9 mouse cellular contexts compared by ENCODE assay signal in genomic region chr7:28921722-28922465, GRCm38 (mm10). TPM values are rescaled to one million over a fixed set of nuclear protein-coding genes. Genes with fewer than 3 reads are reported as not detected.
DNase-seq lines count a peak whose midpoint lies in the region; ATAC-seq and TF ChIP-seq lines count a peak whose summit lies in the region.
"Had no signal": no experiment of that assay in that cellular context is flagged by ENCODE, and none has a peak within 500 bp of the region (broad histone marks: within the 10 kb centered on the region; RNA-seq: fewer than 3 reads in every experiment).

No protein-coding gene starts in this region.

- H3K4me1 ChIP-seq in heart, postnatal 0 days (ENCODE audit: control insufficient read depth, insufficient read depth) = peaks cover 95% of the 10 kb centered on the region
- H3K4me1 ChIP-seq in neural tube, embryonic 13.5 days (replicated peaks) = peaks cover 99% of the 10 kb centered on the region
- H3K4me1 ChIP-seq in neural tube, embryonic 15.5 days = peaks cover 89% of the 10 kb centered on the region
- H3K4me1 ChIP-seq in intestine, embryonic 14.5 days (replicated peaks; ENCODE audit: control insufficient read depth, insufficient read depth, low read length) = peaks cover 81% of the 10 kb centered on the region

- H3K36me3 ChIP-seq in heart, postnatal 0 days (replicated peaks; ENCODE audit: control insufficient read depth, insufficient read depth, low read length) = peaks cover 21% of the 10 kb centered on the region
- H3K36me3 ChIP-seq in neural tube, embryonic 13.5 days = peaks cover 20% of the 10 kb centered on the region
- peaks cover 17% of the 10 kb centered on the region; the same call in 1 of the 2 replicates for H3K36me3 ChIP-seq in neural tube, embryonic 15.5 days
- H3K36me3 ChIP-seq in intestine, embryonic 14.5 days (ENCODE audit: control insufficient read depth, insufficient read depth, low read length) = peaks cover 28% of the 10 kb centered on the region

- peak overlapping the region; percentile 97 for H3K27ac ChIP-seq in heart, postnatal 0 days (ENCODE audit: low read depth)
- peak overlapping the region; percentile 65 for H3K27ac ChIP-seq in neural tube, embryonic 13.5 days (replicated peaks)
- no peak overlapping the region for H3K27ac ChIP-seq in neural tube, embryonic 15.5 days (replicated peaks)
- H3K27ac ChIP-seq in intestine, embryonic 14.5 days (ENCODE audit: low read depth) = peak overlapping the region; percentile 71; the same call in 1 of the 2 replicates
- H3K27ac ChIP-seq: liver, embryonic 14.5 days had no signal

- ATAC-seq in heart, postnatal 0 days (ENCODE audit: insufficient read depth, low read depth) = no peak
- ATAC-seq in neural tube, embryonic 13.5 days (ENCODE audit: low read depth) = no peak
- ATAC-seq in neural tube, embryonic 15.5 days (ENCODE audit: low FRiP score) = no peak
- no peak for ATAC-seq in intestine, embryonic 14.5 days (replicated peaks; ENCODE audit: low FRiP score, low TSS enrichment, low read depth)

- no peak for TF ChIP-seq CTCF in heart, postnatal 0 days (IDR thresholded peaks at IDR 0.05; ENCODE audit: low read depth)

- no peak overlapping the region for H3K9ac ChIP-seq in heart, postnatal 0 days (replicated peaks; ENCODE audit: low read depth, low read length)
- H3K9ac ChIP-seq in neural tube, embryonic 13.5 days = no peak overlapping the region
- H3K9ac ChIP-seq in neural tube, embryonic 15.5 days (replicated peaks) = no peak overlapping the region
- no peak overlapping the region for H3K9ac ChIP-seq in intestine, embryonic 14.5 days (ENCODE audit: low read length)
- H3K9ac ChIP-seq: liver, embryonic 14.5 days had no signal

- no peak for DNase-seq in heart, postnatal 0 days (ENCODE audit: low spot score)
- no peak for DNase-seq in heart, postnatal 4 days
- DNase-seq in intestine, embryonic 14.5 days (ENCODE audit: low spot score) = no peak
- no peak for DNase-seq in retina, embryonic 14.5 days (ENCODE audit: low spot score)
- DNase-seq in right cerebral cortex, postnatal 10 days (ENCODE audit: low spot score in 2 of 2) = no peak
- DNase-seq: gastrocnemius, postnatal 25 days had no signal

- no peaks in the 10 kb centered on the region for H3K9me3 ChIP-seq in heart, postnatal 0 days (replicated peaks; ENCODE audit: control insufficient read depth, low read length)
- no peaks in the 10 kb centered on the region for H3K9me3 ChIP-seq in neural tube, embryonic 13.5 days
- no peaks in the 10 kb centered on the region for H3K9me3 ChIP-seq in neural tube, embryonic 15.5 days (replicated peaks)
- H3K9me3 ChIP-seq in intestine, embryonic 14.5 days (ENCODE audit: control insufficient read depth, low read length) = no peaks in the 10 kb centered on the region

- H3K4me2 ChIP-seq in heart, postnatal 0 days (ENCODE audit: low read depth, low read length) = no peak overlapping the region
- H3K4me2 ChIP-seq in neural tube, embryonic 13.5 days = no peak overlapping the region
- H3K4me2 ChIP-seq in neural tube, embryonic 15.5 days = no peak overlapping the region
- H3K4me2 ChIP-seq in intestine, embryonic 14.5 days (ENCODE audit: low read length) = no peak overlapping the region

- H3K4me3 ChIP-seq in heart, postnatal 0 days (ENCODE audit: low read depth, low read length) = no peak overlapping the region
- no peak overlapping the region for H3K4me3 ChIP-seq in neural tube, embryonic 13.5 days
- no peak overlapping the region for H3K4me3 ChIP-seq in neural tube, embryonic 15.5 days (replicated peaks)
- no peak overlapping the region for H3K4me3 ChIP-seq in intestine, embryonic 14.5 days (ENCODE audit: low read depth, low read length)

- H3K27me3 ChIP-seq in heart, postnatal 0 days (ENCODE audit: control insufficient read depth, insufficient read depth, low read length) = no peaks in the 10 kb centered on the region
- no peaks in the 10 kb centered on the region for H3K27me3 ChIP-seq in neural tube, embryonic 13.5 days
- no peaks in the 10 kb centered on the region for H3K27me3 ChIP-seq in neural tube, embryonic 15.5 days (replicated peaks)
- H3K27me3 ChIP-seq in intestine, embryonic 14.5 days (replicated peaks; ENCODE audit: control insufficient read depth, insufficient read depth, low read length) = no peaks in the 10 kb centered on the region

- WGBS in heart, postnatal 0 days = 40% methylated on average over 8 of the region's 8 CpGs
- 74% methylated on average over 8 of the region's 8 CpGs for WGBS in neural tube, embryonic 13.5 days
- WGBS in neural tube, embryonic 15.5 days = 74% methylated on average over 8 of the region's 8 CpGs
- WGBS in intestine, embryonic 14.5 days = 85% methylated on average over 8 of the region's 8 CpGs

- TF ChIP-seq EP300 in heart, postnatal 0 days (IDR thresholded peaks at IDR 0.05; ENCODE audit: low read depth) = no peak

RNA-seq across cellular contexts. Expression of gene Actn4, which starts 40.2 kb away (rescaled TPM):
- 120 and 139 TPM in 2 replicates for total RNA-seq in heart, postnatal 0 days (2014; rRNA removed; ENCODE audit: low replicate concordance)
- 135 and 171 TPM in 2 replicates for polyA plus RNA-seq in heart, postnatal 0 days (2015; fragmentation: Nextera tagmentation; extraction: Ambion mirVana)
- total RNA-seq in heart, postnatal 4 days (2021) = 100 to 1,000 TPM; 224 to 231 TPM
- 142 and 147 TPM in 2 replicates for polyA plus RNA-seq in neural tube, embryonic 13.5 days (2015; fragmentation: Nextera tagmentation; extraction: Ambion mirVana)
- polyA plus RNA-seq in neural tube, embryonic 15.5 days (2015; fragmentation: Nextera tagmentation; extraction: Ambion mirVana) = 141 and 177 TPM in 2 replicates
- 298 and 300 TPM in 2 replicates for polyA plus RNA-seq in intestine, embryonic 14.5 days (2014; fragmentation: Nextera tagmentation; extraction: Ambion mirVana)

RNA-seq across cellular contexts. Expression of gene Capn12, which starts 40.7 kb away (rescaled TPM):
- total RNA-seq in heart, postnatal 0 days (2014; rRNA removed; ENCODE audit: low replicate concordance) = not detected in 2 replicates
- 0.26 TPM in 2 replicates for polyA plus RNA-seq in heart, postnatal 0 days (2015; fragmentation: Nextera tagmentation; extraction: Ambion mirVana)
- total RNA-seq in heart, postnatal 4 days (2021) = under 1 TPM; 0.31 to 0.83 TPM
- 0.29 and 0.55 TPM in 2 replicates for polyA plus RNA-seq in neural tube, embryonic 13.5 days (2015; fragmentation: Nextera tagmentation; extraction: Ambion mirVana)
- 0.35 and 0.60 TPM in 2 replicates for polyA plus RNA-seq in neural tube, embryonic 15.5 days (2015; fragmentation: Nextera tagmentation; extraction: Ambion mirVana)
- 0.23 and 0.44 TPM in 2 replicates for polyA plus RNA-seq in intestine, embryonic 14.5 days (2014; fragmentation: Nextera tagmentation; extraction: Ambion mirVana)

RNA-seq across cellular contexts. Expression of gene Lgals7, which starts 58.2 kb away (rescaled TPM):
- total RNA-seq in heart, postnatal 0 days (2014; rRNA removed; ENCODE audit: low replicate concordance) = 5.0 TPM in 1 of 2 replicates, not detected in the other
- polyA plus RNA-seq in heart, postnatal 0 days (2015; fragmentation: Nextera tagmentation; extraction: Ambion mirVana) = 2.2 and 3.9 TPM in 2 replicates
- total RNA-seq in heart, postnatal 4 days (2021) = 1 to 10 TPM; 1.4 to 4.4 TPM
- polyA plus RNA-seq in neural tube, embryonic 13.5 days (2015; fragmentation: Nextera tagmentation; extraction: Ambion mirVana) = 4.5 and 6.1 TPM in 2 replicates
- 3.3 and 4.8 TPM in 2 replicates for polyA plus RNA-seq in neural tube, embryonic 15.5 days (2015; fragmentation: Nextera tagmentation; extraction: Ambion mirVana)
- polyA plus RNA-seq in intestine, embryonic 14.5 days (2014; fragmentation: Nextera tagmentation; extraction: Ambion mirVana) = 0.42 and 0.58 TPM in 2 replicates
- total RNA-seq: gastrocnemius, postnatal 25 days had no signal

RNA-seq across cellular contexts. Expression of gene Eif3k, which starts 59.8 kb away (rescaled TPM):
- total RNA-seq in heart, postnatal 0 days (2014; rRNA removed; ENCODE audit: low replicate concordance) = 366 and 476 TPM in 2 replicates
- polyA plus RNA-seq in heart, postnatal 0 days (2015; fragmentation: Nextera tagmentation; extraction: Ambion mirVana) = 261 and 264 TPM in 2 replicates
- total RNA-seq in heart, postnatal 4 days (2021) = 100 to 1,000 TPM; 205 to 208 TPM
- 352 and 359 TPM in 2 replicates for polyA plus RNA-seq in neural tube, embryonic 13.5 days (2015; fragmentation: Nextera tagmentation; extraction: Ambion mirVana)
- 306 and 324 TPM in 2 replicates for polyA plus RNA-seq in neural tube, embryonic 15.5 days (2015; fragmentation: Nextera tagmentation; extraction: Ambion mirVana)
- polyA plus RNA-seq in intestine, embryonic 14.5 days (2014; fragmentation: Nextera tagmentation; extraction: Ambion mirVana) = 444 and 452 TPM in 2 replicates

RNA-seq across cellular contexts. Expression of gene Map4k1, which starts 60.0 kb away (rescaled TPM):
- total RNA-seq in heart, postnatal 0 days (2014; rRNA removed; ENCODE audit: low replicate concordance) = 0.15 TPM in 1 of 2 replicates, not detected in the other
- polyA plus RNA-seq in heart, postnatal 0 days (2015; fragmentation: Nextera tagmentation; extraction: Ambion mirVana) = 1.4 and 1.8 TPM in 2 replicates
- total RNA-seq in heart, postnatal 4 days (2021) = 1 to 10 TPM; 1.6 to 2.0 TPM
- polyA plus RNA-seq in neural tube, embryonic 13.5 days (2015; fragmentation: Nextera tagmentation; extraction: Ambion mirVana) = 4.1 and 5.3 TPM in 2 replicates
- polyA plus RNA-seq in neural tube, embryonic 15.5 days (2015; fragmentation: Nextera tagmentation; extraction: Ambion mirVana) = 10.3 and 19.2 TPM in 2 replicates
- polyA plus RNA-seq in intestine, embryonic 14.5 days (2014; fragmentation: Nextera tagmentation; extraction: Ambion mirVana) = 10.0 and 11.6 TPM in 2 replicates
